Mouse (Mus musculus) thymus, adult 2 months (tissue): Measurements from ENCODE around the gene Espnl. TPM values are rescaled to one million over a fixed set of nuclear protein-coding genes. Genes with fewer than 3 reads are reported as not detected.

ENCODE experiments used
- DNase-seq: peaks from one replicate; pipeline ENCODE4 v3.0.0; 2021
- H3K27ac ChIP-seq: fragments of 200-500 bp; 2 replicates; pipeline ENCODE4 v1.5.1; 2012; ENCODE audit warnings: low read length, control low read depth; ENCODE audit not compliant: control insufficient read depth, insufficient read depth
- H3K27me3 ChIP-seq: fragments of 200-500 bp; 2 replicates; pipeline ENCODE4 v1.6.1; 2012; ENCODE audit warnings: mild to moderate bottlenecking, low read length, moderate library complexity, mixed read lengths; ENCODE audit not compliant: control insufficient read depth, insufficient read depth
- H3K36me3 ChIP-seq: fragments of 200-500 bp; 2 replicates; pipeline ENCODE4 v1.6.1; 2012; ENCODE audit warnings: mild to moderate bottlenecking, low read length, moderate library complexity; ENCODE audit not compliant: control insufficient read depth, insufficient read depth
- H3K4me1 ChIP-seq: fragments of 200-500 bp; replicated peaks from 2 replicates; pipeline ENCODE4 v1.6.1; 2012; ENCODE audit warnings: low read length; ENCODE audit not compliant: control insufficient read depth, insufficient read depth
- H3K4me3 ChIP-seq: fragments of 200-500 bp; 2 replicates; pipeline ENCODE4 v1.5.1; 2012; ENCODE audit warnings: mild to moderate bottlenecking, low read length, control low read depth, moderate library complexity; ENCODE audit not compliant: control insufficient read depth, insufficient read depth
- CTCF ChIP-seq: fragments of 200-500 bp; IDR thresholded peaks from 2 replicates; pipeline ENCODE4 v1.5.1; 2012; ENCODE audit warnings: mild to moderate bottlenecking, control low read depth, low read length, moderate library complexity, borderline replicate concordance; ENCODE audit not compliant: control insufficient read depth, poor library complexity, insufficient read depth; ENCODE audit errors: extremely low read depth
- POLR2A ChIP-seq: fragments of 200-500 bp; IDR thresholded peaks from 2 replicates; pipeline ENCODE4 v1.6.1; 2012; ENCODE audit warnings: mild to moderate bottlenecking, low read length, control low read depth, moderate library complexity; ENCODE audit not compliant: control insufficient read depth, poor library complexity, insufficient read depth; ENCODE audit errors: extremely low read depth
- WGBS: fragments of 180-500 bp; shearing (Covaris S2); methylation state at CpG from one replicate; pipeline ENCODE4 v1.1.7; 2018; 5-methylcytosine and 5-hydroxymethylcytosine counted together
- polyA plus RNA-seq: library from polyadenylated mRNA; depleted of rRNA; stranded (reverse); fragments of >200 nt; gene quantifications from 2 replicates; pipeline ENCODE4 v1.2.3, GENCODE M21; 2012

Espnl gene
- polyA plus RNA-seq, 1 experiment, result 0.85 TPM

DNA sequence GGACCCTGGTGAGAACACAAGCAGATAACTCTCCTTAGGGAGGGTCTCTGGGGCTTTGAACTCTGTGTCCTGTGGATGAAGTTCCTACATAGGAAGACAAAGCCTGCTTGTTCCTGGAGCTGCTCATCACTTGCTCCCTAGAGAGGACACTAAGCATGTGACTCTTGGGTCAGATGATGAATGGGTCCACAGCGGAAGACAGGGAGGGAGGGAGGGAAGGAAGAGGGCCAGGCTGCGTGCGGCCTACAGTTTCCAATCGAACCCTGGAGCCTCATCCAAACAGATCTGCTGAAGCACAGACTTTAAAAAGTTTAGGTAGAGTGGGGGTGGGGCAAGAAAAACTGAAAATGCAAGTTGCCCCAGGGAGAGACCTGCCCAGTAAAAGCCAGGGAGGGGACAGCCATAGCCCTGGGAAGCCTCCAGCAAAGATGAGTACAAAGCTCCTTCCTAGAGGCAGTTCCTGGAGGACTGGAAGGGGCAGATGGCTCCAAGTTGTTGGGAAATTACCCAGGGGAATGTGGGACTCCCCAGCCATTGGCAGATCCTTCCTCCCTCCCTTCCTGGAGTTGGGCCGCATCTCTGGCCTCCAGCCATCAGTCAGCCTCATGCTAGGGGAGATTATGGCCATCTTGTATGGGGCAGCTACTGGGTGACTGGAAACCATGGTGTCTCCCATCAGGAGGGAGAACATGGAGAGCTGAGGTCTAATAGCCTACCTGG is 22.0 kb upstream of the Espnl start:
- Histone ChIP-seq H3K4me1 (peaks cover 8% of the 10 kb centered on the region), H3K4me3 (no peak overlapping the region), H3K27me3 (no peaks in the 10 kb centered on the region), H3K36me3 (no peaks in the 10 kb centered on the region), H3K27ac (no peak overlapping the region)
- TF ChIP-seq CTCF, result no peak
- no peak for TF ChIP-seq POLR2A
- no peak for DNase-seq
- WGBS, result 87% methylated on average over 5 of the region's 5 CpGs

- no peak for DNase-seq
- WGBS, result 94% methylated on average over 3 of the region's 3 CpGs
- no peak overlapping the region for H3K27ac ChIP-seq
These were observed 20.5 kb upstream of the Espnl start for GRCm38 (mm10) chr1:91301206-91301920.

DNA sequence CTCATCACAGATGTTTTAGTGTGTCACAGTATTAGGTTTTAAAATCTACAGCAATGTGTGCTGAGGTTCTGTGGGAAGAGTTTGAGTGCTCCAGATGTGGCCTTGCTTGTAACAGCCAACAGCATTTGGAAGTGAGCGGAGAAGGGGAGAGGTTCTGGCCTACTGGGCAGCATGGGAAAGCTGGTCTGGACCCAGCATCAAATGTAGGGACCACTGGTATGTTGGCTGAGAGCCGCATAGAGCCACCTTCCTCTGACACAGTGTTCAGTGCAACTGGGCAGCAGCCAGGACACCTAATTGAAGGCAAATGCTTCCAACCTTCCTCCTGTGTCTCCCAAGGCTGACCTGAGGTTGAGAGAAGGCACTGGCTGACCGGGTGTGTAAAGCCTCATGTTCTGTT is 19.9 kb upstream of the Espnl start:
- Histone ChIP-seq H3K27ac (no peak overlapping the region), H3K4me3 (no peak overlapping the region), H3K4me1 (peaks cover 8% of the 10 kb centered on the region), H3K36me3 (peaks cover 6% of the 10 kb centered on the region), H3K27me3 (no peaks in the 10 kb centered on the region)
- 96% methylated on average over 3 of the region's 3 CpGs for WGBS
- no peak for DNase-seq
- TF ChIP-seq CTCF (no peak), POLR2A (no peak)

More at GRCm38 (mm10) chr1:91301206-91301920, 20.5 kb upstream of the Espnl start:
- peaks cover 8% of the 10 kb centered on the region for H3K4me1 ChIP-seq
- no peak overlapping the region for H3K4me3 ChIP-seq
- TF ChIP-seq CTCF (no peak), POLR2A (no peak)
- peaks cover 6% of the 10 kb centered on the region for H3K36me3 ChIP-seq
- H3K27me3 ChIP-seq, result no peaks in the 10 kb centered on the region

DNA sequence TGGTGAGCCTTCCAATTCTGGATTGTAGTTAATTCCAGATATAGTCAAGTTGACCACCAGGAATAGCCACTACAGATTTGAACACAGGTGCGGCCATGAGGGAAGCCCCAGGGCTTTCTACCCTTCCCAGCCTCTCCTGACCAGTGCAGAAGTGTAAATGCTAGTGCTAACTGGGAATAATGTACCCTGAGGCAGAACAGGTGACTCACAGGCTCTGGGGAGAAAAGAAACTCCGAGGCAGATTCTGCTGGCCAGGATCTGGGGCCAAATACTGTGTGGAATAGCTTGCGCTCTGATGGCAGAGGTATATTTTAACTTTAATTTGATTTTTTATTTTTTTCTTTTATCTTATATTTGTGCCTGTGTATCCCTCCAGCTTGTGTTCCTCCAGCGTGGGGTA is 17.3 kb upstream of the Espnl start:
- Histone ChIP-seq H3K4me1 (no peaks in the 10 kb centered on the region), H3K27ac (no peak overlapping the region), H3K4me3 (no peak overlapping the region), H3K27me3 (no peaks in the 10 kb centered on the region), H3K36me3 (peaks cover 11% of the 10 kb centered on the region)
- WGBS, result 96% methylated on average over 4 of the region's 4 CpGs
- TF ChIP-seq POLR2A, result no peak
- TF ChIP-seq CTCF, result no peak
- DNase-seq, result no peak

- no peak for TF ChIP-seq CTCF
- TF ChIP-seq POLR2A, result no peak
- H3K27me3 ChIP-seq, result no peaks in the 10 kb centered on the region
- peaks cover 15% of the 10 kb centered on the region for H3K36me3 ChIP-seq
- H3K4me3 ChIP-seq, result no peak overlapping the region
- H3K4me1 ChIP-seq, result peaks cover 21% of the 10 kb centered on the region
- 97% methylated on average over 13 of the region's 13 CpGs for WGBS
- DNase-seq, result no peak
- H3K27ac ChIP-seq, result no peak overlapping the region
These were observed 12.3 kb upstream of the Espnl start for GRCm38 (mm10) chr1:91309366-91310085.

DNA sequence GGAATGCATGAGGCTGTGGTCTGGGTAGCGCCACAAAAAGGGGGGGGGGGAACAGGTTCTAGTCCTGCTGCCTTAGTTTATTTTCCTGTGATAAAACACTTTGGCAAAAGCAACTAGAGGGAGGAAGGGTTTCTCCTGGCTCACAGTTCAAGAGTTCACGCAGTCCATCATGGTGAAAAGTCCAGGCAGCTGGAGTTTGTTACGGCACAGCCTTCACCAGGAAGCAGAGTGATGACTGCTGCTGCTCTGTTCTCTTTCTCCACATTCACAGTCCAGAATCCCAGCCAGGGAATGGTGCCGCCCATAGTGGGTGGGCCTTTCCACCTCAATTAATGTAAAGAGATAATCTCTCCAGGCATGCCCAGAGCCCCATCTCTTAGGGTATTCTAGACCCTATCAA is 9.6 kb upstream of the Espnl start:
- Histone ChIP-seq H3K27ac (no peak overlapping the region), H3K4me1 (peaks cover 21% of the 10 kb centered on the region), H3K4me3 (no peak overlapping the region), H3K36me3 (peaks cover 10% of the 10 kb centered on the region; the same call in 1 of the 2 replicates), H3K27me3 (no peaks in the 10 kb centered on the region)
- DNase-seq, result no peak
- TF ChIP-seq POLR2A (no peak), CTCF (no peak)
- WGBS, result 98% methylated on average over 4 of the region's 4 CpGs
